Mouse (Mus musculus): Measurements from ENCODE around the gene Olfr483. TPM values are rescaled to one million over a fixed set of nuclear protein-coding genes. Genes with fewer than 3 reads are reported as not detected.

The Olfr483 gene
- total and polyA plus RNA-seq, 3 experiments, result not detected

DNA sequence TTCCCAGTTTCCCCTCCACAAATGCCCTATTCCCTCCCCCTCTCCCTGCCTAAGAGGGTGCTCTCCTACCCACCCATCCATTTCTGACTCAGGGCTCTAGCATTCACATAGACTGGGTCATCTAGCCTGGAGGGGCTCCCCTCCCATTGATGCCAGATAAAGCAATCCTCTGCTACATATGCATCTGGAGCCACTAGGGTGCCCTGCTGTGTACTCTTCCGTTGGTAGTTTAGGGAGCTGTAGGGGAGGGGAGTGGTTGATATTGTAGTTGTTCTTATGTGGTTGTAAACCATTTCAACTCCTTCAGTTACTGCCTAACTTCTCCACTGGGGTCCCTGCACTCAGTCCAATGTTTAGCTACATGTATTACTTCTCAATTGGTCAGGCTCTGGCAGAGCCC is 20.0 kb downstream of the Olfr483 start (continued):
- no peak for TF ChIP-seq GATA1 (IDR thresholded peaks at IDR 0.05; ENCODE audit: low read depth, low read length)
- TF ChIP-seq EP300 (IDR thresholded peaks at IDR 0.05; ENCODE audit: low read depth in 1 of 2, low read length in 2 of 2), result no peak

DNA sequence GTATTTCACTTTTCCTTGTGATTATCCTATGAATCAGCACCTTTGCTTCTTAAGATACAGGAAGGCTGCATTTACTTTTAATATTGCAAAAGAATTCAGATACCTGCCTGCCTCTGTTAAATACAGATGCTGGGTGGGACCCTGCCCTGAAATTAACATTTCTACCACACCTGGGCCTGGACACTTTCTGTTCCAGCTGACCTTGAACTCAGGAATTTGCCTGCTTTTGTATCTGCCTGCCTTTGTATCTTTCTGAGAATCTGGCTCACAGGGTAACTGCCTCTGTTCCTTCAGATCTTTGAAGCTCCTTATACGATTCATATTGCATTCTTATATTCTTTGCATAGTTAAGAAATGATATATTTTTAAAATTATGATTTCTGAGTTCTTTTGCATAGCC is 20.8 kb downstream of the Olfr483 start:
- H3K27me3 ChIP-seq (ENCODE audit: control insufficient read depth in 1 of 2, insufficient read depth in 2 of 2, low read length in 2 of 2), result no peaks in the 10 kb centered on the region
- H3K79me2 ChIP-seq (ENCODE audit: control insufficient read depth, insufficient read depth, low read length, poor library complexity), result no peaks in the 10 kb centered on the region
- TF ChIP-seq NRF1 (IDR thresholded peaks at IDR 0.05; ENCODE audit: insufficient read depth, low read depth, low read length, poor library complexity, severe bottlenecking) (no peak), TAL1 (IDR thresholded peaks at IDR 0.05; ENCODE audit: low read length) (no peak), MAZ (IDR thresholded peaks at IDR 0.05; ENCODE audit: low read depth, low read length) (no peak), CHD2 (IDR thresholded peaks at IDR 0.05; ENCODE audit: low read length) (no peak), MAX (IDR thresholded peaks at IDR 0.05; ENCODE audit: low read length) (no peak), MYC (IDR thresholded peaks at IDR 0.05; ENCODE audit: low read depth, low read length) (no peak), POLR2AphosphoS5 (IDR thresholded peaks at IDR 0.05; ENCODE audit: borderline replicate concordance, low read depth, low read length) (no peak), ZC3H11A (IDR thresholded peaks at IDR 0.05; ENCODE audit: low read depth, low read length) (no peak), TCF12 (IDR thresholded peaks at IDR 0.05; ENCODE audit: low read depth, low read length) (no peak), ELF1 (IDR thresholded peaks at IDR 0.05; ENCODE audit: low read depth, low read length) (no peak), ZMIZ1 (IDR thresholded peaks at IDR 0.05; ENCODE audit: low read depth, low read length) (no peak), MYB (IDR thresholded peaks at IDR 0.05; ENCODE audit: low read depth, low read length) (no peak), RAD21 (IDR thresholded peaks at IDR 0.05; ENCODE audit: low read depth, low read length) (no peak), BHLHE40 (IDR thresholded peaks at IDR 0.05; ENCODE audit: borderline replicate concordance, low read depth, low read length) (no peak), KAT2A (conservative IDR thresholded peaks at IDR 0.05; ENCODE audit: low read depth, low read length) (no peak), ZNF384 (IDR thresholded peaks at IDR 0.05; ENCODE audit: low read depth, low read length) (no peak), GABPA (IDR thresholded peaks at IDR 0.05; ENCODE audit: low read depth, low read length) (no peak), MEF2A (IDR thresholded peaks at IDR 0.05; ENCODE audit: extremely low read depth, insufficient replicate concordance, low read depth, low read length, poor library complexity, severe bottlenecking) (no peak), JUND (IDR thresholded peaks at IDR 0.05; ENCODE audit: low read depth, low read length) (no peak), CTCF (IDR thresholded peaks at IDR 0.05 in 2 of 3, conservative IDR thresholded peaks at IDR 0.05 in 1 of 3; ENCODE audit: control insufficient read depth in 1 of 3, insufficient read depth in 1 of 3, low read depth in 2 of 3, low read length in 3 of 3, poor library complexity in 1 of 3, severe bottlenecking in 1 of 3) (no peak)
- H3K9ac ChIP-seq (ENCODE audit: control insufficient read depth, low read depth, low read length, poor library complexity, severe bottlenecking), result no peak overlapping the region
- H3K4me3 ChIP-seq (ENCODE audit: control insufficient read depth in 1 of 2, insufficient read depth in 1 of 2, low read depth in 2 of 2, low read length in 2 of 2), result no peak overlapping the region
- no peaks in the 10 kb centered on the region for H3K36me3 ChIP-seq (ENCODE audit: control insufficient read depth in 1 of 2, insufficient read depth in 2 of 2, low read length in 2 of 2)
- no peaks in the 10 kb centered on the region for H3K9me3 ChIP-seq (replicated peaks; ENCODE audit: insufficient read depth, low read length)
- no peak overlapping the region for H3K27ac ChIP-seq (ENCODE audit: control insufficient read depth, low read depth, low read length)
- no peaks in the 10 kb centered on the region for H3K4me1 ChIP-seq (ENCODE audit: control insufficient read depth in 1 of 2, insufficient read depth in 2 of 2, low read length in 2 of 2)
- DNase-seq (ENCODE audit: low read depth, low spot score), result no peak
